Mouse (Mus musculus): Measurements from ENCODE around the gene Fam214b.

Gene Fam214b

DNA sequence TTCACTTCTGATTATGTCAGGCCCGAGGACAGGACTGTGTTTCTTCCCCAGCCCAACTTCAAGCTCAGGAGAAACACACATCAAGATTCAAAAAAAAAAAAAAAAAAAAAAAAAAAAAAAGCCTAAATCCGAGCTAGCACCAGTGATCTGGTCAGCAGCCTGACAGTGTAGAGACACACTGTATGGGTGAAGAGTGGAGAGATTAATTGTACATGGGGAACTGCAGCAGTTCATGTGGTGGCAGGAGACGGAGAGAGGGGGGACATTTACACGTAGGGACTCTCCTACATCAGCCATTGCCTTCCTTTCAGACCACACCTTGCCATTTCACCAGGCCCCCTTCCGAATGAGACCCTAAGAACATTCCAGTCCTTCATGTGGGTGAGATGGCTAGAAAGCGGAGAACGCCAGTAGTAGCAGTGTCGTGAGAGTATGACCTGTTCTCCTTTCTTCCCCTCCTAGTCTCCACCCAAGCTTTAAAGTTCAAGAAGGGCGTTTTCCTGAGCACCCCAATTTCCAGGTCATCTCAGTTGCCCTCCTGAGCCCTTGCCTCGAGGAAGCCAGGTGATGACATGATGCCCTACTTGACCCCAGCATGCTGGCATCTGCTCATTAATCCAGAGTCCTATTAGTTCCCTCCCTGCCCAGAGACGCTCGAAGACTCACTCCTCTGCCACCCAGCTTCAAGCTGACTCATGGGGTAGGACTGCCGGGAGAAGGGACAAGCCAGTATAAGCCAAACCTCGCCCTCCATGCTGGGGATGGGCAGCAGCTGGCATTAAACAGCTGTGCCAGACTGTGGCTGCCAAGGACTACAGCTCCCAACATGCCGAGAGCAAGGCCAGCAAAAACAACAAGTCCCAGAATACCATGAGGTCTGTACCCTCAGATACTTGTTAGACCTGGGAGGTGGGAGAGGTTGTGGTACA is 7.2 kb downstream of the Fam214b start:
- DNase-seq = peak; percentile 78

GRCm38 (mm10) chr4:43037860-43038566 is 8.0 kb downstream of the Fam214b start:
- DNase-seq = peak; percentile 88

DNA sequence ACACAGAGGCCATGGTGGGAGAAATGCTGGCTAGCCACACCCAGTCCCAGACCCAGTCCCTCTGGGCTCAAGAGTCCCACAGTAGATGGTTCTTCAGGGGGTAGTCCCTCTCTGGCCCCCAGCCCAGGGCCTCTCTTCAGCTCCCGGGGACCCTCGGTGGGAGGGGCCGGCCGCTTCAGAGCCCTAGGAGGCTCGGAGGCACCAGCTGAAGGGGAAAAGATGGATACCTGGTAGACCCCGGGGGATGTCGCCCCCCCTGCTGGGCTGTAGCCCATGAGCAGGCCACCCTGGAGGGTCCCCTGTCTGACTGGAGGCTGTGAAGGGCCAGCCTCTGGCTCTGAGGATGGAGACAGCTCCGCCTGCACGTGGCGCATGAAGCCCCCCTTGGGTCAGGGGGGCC is 9.7 kb downstream of the Fam214b start:
- DNase-seq = no peak

DNA sequence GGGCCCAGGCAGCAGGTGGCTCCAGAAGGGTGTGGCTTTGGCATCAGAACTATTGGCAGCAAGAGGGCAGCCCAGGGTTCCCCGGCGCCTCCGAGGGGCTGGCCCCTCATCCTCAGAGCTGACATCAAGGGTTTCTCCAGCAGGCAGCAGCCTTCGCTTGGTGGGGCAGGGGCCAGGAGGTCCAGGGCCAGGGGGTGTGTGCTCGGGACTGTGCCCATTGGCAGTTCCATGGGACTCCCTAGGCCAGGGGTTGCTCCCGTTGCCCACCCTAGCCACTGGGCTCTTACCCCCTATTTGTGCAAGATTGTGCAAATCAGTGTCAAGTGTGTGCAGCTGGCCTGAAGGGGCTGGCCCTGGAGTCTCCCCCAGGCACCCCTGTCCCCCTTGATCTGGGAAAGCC is 10.2 kb downstream of the Fam214b start:
- no peak for DNase-seq

DNA sequence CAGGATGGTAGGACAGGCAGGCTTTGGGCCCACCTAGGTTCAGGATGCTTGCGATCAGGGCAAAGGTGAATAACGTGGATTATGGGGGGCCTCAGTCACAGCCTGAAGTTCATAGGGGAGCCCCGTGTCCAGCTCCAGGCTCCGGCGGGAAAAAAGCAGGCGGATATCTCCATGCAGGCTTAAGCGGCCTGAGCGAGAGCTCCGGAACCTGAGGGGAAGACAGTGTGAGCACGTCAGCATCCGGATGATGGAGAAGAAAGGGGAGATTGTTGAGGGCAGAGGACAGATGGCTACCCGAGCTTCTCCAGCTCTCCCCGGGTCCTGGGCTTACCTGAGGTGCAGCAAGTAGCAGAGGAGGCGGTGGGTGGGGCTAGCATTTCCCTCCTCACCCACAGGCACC is 12.5 kb downstream of the Fam214b start:
- no peak for DNase-seq

GRCm38 (mm10) chr4:43032501-43032900 is 13.5 kb downstream of the Fam214b start:
- DNase-seq = no peak

GRCm38 (mm10) chr4:43031237-43031995 is 14.6 kb downstream of the Fam214b start, which contains the start of gene Stoml2:
Gene Stoml2, minus strand, starts transcription at chr4:43031710.
- DNase-seq = peak; percentile 93

GRCm38 (mm10) chr4:43030780-43031230 is 15.2 kb downstream of the Fam214b start:
- DNase-seq = peak; percentile 50

GRCm38 (mm10) chr4:43030352-43030751 is 15.7 kb downstream of the Fam214b start:
- no peak for DNase-seq

- DNase-seq = no peak
Observed at GRCm38 (mm10) chr4:43029749-43030148, 16.3 kb downstream of the Fam214b start.

DNA sequence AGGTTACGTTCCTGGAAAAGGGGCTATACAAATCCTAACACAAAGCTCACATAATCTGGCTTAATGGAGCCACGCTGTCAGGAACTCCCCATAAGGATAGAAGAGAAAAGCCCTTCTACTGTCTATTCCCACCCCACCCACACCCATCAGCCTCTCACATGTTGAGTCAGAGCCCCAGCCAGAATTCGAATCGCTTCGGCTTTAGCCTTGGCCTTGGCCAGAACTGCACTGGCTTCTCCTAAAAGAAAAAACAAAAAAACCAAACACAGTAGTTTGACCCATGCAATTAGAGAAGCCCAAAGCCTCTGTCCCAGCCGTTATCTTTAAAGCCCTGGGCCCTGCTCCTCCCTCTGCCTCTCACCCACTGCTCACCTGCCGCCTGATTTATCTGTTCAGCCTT is 16.9 kb downstream of the Fam214b start:
- no peak for DNase-seq

DNA sequence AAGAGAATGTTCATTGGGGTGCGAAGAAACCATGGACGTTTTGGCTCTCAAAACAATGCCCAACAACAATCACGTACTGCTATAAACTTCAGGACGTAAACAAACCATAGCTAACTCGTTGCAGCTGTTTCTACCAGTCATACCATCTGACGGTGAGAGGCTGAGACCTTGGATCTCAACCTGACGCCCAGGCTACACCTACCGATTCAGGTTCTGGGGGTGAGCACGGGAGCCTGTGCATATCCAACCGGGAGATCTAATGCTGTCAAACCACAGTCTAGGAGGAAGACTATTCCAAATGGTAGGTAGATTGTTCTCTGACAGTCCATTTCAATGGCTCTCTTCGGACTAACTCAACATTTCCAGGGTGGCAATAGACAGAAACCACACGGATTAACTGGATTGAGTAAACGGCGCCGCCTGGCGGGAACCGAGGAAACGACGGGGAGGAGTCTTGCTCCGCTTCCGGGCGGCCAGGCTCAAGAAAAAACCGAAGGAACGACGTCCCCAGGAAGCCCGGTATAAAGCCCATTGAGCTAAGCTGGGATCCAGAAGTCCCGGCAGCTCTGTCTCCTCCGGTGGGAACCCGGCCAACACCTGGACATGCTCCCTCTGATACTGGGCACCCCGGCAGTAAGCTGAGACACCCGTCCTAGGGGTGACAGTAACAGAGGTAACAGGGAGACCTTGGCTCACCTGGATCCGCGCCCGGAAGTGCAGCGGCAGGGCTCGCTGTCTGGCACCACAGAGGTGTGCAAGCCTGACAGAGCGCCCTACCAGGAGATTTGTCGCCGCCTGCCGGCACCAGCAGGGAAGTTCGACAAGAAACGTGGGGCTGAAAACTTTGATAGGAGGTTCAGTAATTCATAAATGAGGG is 20.7 kb downstream of the Fam214b start, which contains the start of gene Pigo:
TSS of gene Pigo (minus strand) at position 736 of the 877 bp plus-strand sequence.
- peak; percentile 95 for DNase-seq

- no peak for DNase-seq
Observed at GRCm38 (mm10) chr4:43024673-43025072, 21.3 kb downstream of the Fam214b start.

- DNase-seq = no peak
Observed at GRCm38 (mm10) chr4:43021341-43021740, 24.7 kb downstream of the Fam214b start.

GRCm38 (mm10) chr4:43020876-43021275 is 25.1 kb downstream of the Fam214b start:
- DNase-seq = no peak

DNA sequence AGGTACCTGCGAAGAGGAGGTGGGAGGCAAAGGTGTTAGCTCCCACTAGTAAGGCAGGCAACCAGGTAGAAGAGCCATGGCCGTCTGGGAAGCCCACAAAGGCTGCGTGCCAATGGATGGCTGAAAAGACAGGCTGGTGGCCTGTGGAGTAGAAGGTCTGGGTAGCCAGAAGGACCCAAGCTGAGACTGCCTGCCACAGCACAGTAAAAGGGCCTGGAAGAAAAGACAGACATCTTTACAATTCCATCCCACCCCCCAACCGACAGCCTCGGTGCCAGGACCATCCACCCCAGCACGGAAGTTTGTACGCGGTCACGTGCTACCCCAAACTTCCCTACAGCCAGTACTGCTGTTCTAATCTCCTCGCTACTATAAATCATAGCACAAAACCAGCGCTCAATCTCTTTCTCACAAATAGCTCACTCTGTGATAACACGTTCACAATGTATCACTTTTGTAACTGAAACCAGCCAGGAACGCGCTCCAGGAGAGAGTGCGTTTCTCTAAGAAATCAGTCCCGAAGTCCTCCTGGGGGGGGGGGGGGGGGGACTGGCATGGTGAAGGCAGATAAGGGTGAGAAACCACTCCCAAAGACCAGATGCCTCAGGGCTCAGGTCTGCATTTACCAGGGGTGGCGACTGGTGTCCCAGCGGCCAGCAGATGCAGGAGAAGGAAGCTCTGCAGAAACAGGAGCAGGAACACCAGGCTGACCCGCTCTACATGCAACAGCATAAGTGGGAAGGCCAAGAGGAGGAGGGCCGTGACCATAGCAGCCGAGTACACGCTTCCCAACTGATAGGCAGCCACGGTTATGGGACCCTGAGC is 26.2 kb downstream of the Fam214b start:
- DNase-seq = peak; percentile 63

GRCm38 (mm10) chr4:43019176-43019575 is 26.8 kb downstream of the Fam214b start:
- no peak for DNase-seq

GRCm38 (mm10) chr4:43018156-43018555 is 27.9 kb downstream of the Fam214b start:
- DNase-seq = no peak

GRCm38 (mm10) chr4:43012091-43012490 is 33.9 kb downstream of the Fam214b start:
- no peak for DNase-seq

DNA sequence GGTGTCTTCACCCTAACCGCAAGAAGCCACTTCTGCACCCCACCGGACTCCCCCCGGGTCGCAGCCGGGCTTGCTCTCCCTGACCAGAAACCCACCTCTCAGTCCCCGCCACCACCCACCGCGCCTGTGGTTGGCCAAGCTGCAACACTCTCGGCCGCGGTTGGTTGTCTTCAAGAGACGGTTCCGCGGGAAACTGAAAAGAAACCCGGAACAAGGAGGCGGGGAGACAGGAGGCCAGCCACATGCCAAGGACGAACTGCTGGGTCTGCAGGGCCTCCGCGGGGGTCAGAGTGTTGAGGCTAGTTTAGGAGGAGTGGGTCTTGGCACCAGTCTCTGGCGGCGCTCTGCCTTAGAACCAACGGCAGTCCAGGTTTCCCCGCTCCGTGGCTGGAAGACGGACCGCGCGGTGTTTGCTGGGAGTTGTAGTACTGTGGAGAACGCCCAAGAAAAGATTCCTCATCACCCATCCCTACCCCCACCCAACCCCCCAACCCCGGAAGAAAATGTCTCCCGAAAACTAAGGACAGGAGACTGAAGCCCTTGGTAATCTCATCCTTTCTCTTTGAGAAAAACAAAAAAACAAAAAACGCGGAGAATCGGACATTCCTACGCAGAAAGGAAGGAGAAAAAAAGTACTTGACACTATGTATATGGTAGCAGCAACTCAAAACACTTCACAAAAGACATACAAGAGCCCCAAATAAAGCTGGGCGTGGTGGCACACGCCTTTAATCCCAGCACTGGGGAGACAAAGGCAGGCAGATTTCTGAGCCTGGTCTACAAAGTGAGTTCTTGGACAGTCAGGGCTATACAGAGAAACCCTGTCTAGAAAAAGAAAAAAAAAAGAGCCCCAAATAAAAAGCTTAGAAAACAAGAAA is 35.6 kb downstream of the Fam214b start, which contains the start of gene Fancg:
TSS of gene Fancg (minus strand) at position 346 of the 878 bp plus-strand sequence.
- DNase-seq = peak; percentile 86

Measured in liver (tissue).